Mouse (Mus musculus) cerebellum, adult 2 months (tissue): ENCODE data around the gene Rnf144b.

Experiments used
- CTCF ChIP-seq: fragments of 200-500 bp; IDR thresholded peaks from 2 replicates; pipeline ENCODE4 v1.5.1; 2011; ENCODE audit warnings: low read depth, mild to moderate bottlenecking, control low read depth, low read length, moderate library complexity, borderline replicate concordance; ENCODE audit not compliant: insufficient read depth
- POLR2A ChIP-seq: fragments of 200-500 bp; IDR thresholded peaks from 2 replicates; pipeline ENCODE4 v1.6.1; 2011; ENCODE audit warnings: low read length, control low read depth, borderline replicate concordance; ENCODE audit not compliant: insufficient read depth

GRCm38 (mm10) chr13:47178182-47178581, 55.7 kb downstream of the Rnf144b start:
- TF ChIP-seq CTCF, result no peak
- no peak for TF ChIP-seq POLR2A
